Mouse (Mus musculus): ENCODE results near the gene Tmc8.

The Tmc8 gene

DNA sequence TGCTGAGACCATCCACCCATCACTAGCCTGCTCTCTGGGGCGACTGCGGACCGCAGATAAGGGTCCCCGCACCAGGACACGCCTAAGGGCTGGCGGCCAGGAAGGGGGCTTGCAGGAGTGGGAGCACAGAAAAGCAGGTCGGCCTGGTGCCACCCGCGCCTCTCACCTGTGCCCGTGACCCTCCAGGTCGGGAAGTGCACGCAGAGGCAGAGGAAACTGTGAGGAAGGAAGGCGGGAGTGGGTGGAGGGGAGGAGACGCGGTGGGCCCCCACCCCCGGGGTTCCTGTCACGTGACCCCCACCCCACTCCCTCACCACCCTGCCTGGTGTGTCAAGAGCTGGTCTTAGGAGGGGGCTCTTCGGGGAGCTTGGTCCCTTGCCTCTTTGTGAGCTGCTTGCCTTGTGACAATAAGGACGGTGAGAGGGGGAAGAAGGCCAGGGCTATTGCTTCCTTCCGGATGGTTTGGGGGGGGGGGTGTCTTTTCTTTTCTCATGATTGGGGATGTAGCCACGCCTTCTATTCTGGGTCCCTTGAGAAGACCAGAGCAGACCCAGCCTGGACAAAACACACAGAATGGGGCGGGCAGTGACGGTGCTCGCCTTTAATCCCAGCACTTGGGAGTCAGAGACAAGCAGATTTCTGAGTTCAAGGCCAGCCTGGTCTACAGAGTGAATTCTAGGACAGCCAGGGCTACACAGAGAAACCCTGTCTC lies at the start of gene Tmc8, which contains the start of gene Tmc6:
Gene Tmc8 (plus strand): TSS at position 84 of the 712 bp plus-strand sequence.
Gene Tmc6 (minus strand): TSS at position 206 of the 712 bp plus-strand sequence.
- DNase-seq (ENCODE audit: low spot score in 2 of 2) = no peak

DNA sequence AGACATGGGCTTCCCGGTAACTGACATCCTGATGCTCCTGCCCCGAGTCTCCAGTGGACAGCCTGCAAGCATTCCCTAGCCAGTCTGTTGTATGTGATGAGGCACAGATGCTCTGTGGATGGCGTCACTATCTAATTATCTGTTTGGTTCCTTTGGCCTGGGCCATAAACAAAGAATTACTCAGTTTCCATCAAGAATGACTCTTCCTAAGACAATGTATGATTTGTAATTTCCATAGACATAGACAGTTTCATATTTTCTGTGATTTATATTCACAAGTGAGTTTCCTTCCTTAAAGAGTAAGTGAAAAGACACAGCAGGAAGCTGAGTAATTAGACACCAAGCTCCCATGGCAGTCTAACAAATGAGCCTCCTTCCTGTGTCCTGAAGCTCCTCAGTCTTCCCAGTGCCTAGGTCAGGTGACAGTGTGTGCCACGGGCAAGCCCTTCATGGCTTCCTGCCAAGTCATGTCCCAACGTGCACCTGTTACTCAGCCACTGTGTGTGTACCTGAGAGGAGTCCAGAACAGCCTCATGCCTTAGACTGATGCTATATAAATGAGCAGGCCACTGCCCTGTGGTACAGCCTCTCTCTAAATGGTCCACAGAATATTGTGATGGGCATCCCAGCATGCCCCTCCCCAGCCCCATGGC lies 45.7 kb upstream of the Tmc8 start:
- DNase-seq (ENCODE audit: low spot score in 2 of 2) = peak; percentile 45 to 50

DNA sequence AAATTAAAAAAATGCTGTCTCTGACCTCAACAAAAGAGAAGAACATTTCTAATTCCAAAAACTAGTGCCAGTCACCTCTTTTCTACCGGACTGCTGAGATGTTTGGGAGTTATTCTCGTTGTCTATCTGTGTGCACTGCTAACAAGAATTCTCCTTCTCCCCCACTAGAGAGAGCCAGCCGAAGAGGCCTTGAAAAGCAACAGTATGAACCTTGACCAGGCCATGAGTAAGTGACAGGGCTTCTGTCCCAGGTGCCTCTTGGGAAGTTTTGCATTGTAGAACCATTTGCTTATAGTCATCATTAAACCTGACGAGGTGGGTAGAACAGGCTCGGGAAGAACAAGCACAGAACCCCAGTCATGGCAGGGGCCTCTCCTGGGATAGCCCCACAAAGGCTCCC lies 43.8 kb upstream of the Tmc8 start:
- DNase-seq (ENCODE audit: low spot score in 2 of 2) = no peak

DNA sequence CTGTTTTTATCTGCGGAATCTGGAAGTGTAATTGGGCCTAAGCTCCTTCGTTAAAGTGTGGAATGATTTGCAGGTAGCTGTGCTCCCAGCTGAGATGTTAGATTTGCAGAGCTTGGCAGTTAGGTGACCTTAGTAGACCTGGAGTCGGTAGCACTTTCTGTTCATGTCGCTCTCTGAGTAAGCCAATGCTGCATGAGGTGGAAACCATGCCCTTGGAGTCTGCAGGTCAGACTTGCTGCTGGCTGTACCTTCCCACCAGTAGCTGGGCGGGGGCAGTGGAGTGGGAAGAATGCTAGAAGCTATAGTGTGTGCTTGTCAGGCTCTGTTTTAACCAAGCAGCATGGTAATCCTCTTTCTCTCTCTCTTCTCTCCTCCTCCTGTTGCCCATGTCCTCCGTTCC lies 40.7 kb upstream of the Tmc8 start:
- no peak for DNase-seq (ENCODE audit: low spot score in 2 of 2)

DNA sequence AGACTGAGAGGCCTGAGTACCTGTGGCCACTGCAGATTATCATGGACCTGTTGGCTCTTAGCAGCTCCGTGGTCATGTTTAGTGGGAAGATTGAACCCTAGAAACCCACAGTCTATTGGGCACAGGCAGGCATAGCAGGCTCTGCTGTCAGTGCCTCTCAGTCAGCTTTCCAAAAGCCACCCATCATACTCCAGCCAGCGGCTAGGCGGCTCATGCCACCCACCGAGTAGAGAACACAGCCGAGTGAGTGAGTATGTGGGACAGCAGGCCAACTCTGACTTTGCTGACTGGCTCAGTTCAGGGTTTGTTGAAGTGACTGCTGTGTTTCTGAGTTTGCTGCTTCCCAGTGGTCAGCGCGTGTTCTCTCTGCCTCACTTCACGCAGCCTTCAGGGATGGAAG lies 39.6 kb upstream of the Tmc8 start:
- DNase-seq (ENCODE audit: low spot score in 2 of 2) = no peak

DNA sequence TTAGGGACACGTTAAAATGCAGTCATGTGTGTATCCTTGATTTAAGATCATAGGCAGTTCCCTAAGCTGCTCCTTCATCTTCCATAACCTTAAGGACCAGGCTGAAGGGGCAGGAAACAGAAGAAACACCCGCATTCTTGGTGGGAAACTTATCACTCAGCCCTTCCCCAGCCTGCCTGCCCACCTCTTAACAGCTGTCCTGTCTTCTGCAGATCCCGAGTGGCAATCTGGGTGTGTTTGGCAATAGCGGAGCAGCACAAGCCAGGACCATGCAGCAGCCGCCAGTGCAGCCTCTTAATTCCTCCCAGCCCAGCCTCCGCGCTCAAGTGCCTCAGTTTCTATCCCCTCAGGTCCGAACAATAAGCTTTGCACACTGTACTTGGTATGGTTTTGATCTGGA lies 39.2 kb upstream of the Tmc8 start:
- no peak for DNase-seq (ENCODE audit: low spot score in 2 of 2)

DNA sequence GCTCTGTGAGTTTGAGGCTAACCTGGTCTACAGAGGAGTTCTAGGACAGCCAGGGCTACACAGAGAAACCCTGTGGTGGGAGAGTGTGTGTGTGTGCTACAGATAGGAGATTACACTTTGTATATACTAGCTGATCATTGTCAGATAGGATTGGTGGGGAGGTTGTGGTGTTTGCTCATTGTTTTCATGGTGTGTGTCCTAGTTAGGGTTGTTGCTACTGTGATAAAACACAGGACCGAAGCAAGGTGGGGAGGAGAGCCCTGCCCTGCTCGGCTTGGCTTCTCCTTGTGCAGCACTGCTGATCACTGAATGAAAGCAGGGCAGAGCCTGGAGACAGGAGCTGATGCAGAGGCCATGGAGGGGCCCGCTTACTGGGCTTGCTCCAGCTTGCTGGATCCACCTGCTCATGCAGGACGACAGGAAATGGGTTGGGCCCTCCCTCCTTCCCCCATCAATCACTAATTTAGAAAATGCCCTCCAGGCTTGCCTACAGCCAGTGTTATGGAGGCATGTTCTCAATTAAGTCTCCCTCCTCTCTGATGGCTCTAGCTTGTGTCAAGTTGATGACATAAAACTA lies 38.3 kb upstream of the Tmc8 start:
- DNase-seq (ENCODE audit: low spot score in 2 of 2) = peak in 1 of 2 experiments; percentile 35

DNA sequence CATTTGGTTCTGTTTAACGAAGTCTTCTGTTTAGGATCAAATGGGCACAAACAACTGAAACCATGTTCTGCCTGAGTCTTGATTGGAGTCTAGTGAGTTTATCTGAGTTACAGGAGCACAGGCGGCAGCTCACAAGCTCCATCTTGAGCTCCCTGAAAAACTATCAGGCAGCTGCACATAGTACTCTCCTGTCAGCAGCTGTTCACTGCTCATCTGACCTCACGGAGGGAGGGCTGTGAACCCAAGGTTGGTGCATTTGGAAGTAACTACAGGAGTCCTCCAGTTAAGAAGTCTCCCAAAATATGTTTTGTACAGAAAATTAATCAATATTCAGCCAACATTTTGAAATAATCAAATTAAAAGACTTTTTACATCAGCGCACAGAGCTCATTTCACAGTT lies 33.2 kb upstream of the Tmc8 start:
- no peak for DNase-seq (ENCODE audit: low spot score in 2 of 2)

DNA sequence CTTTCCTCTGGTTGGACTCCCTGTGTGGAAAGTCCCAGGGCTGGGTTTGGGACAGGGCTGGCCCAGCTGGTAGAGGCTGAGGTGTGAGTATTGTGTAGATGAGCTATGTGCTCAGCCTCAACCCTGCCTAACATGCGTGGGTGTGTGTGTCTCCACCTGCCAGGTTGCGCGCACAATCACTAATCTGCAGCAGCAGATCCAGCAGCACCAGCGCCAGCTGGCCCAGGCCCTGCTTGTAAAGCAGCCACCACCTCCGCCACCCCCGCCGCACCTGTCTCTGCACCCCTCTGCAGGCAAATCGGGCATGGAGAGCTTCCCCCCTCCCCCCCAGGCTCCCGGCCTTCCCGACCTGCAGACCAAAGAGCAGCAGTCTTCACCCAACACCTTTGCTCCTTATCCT lies 32.5 kb upstream of the Tmc8 start:
- DNase-seq (ENCODE audit: low spot score in 2 of 2) = no peak

DNA sequence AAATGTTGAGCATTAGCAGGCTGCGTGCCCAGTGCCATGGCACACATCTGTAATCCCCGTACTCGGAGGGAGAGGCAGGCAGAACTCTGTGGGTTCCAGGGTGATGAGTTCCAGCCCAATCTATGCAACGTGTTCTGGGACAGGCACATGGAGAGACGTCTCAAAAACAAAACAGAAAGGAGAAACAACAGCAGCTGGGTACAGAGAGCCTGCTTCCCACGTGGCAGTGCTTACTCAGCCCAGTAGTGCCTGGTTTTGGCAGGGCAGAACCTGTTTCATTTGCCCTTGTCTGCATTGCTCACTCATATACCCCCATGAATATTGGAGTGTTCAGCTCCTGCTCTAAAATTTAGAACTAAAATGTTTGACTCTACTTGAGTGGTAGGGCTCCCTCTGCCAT lies 30.3 kb upstream of the Tmc8 start:
- DNase-seq (ENCODE audit: low spot score in 2 of 2) = no peak

DNA sequence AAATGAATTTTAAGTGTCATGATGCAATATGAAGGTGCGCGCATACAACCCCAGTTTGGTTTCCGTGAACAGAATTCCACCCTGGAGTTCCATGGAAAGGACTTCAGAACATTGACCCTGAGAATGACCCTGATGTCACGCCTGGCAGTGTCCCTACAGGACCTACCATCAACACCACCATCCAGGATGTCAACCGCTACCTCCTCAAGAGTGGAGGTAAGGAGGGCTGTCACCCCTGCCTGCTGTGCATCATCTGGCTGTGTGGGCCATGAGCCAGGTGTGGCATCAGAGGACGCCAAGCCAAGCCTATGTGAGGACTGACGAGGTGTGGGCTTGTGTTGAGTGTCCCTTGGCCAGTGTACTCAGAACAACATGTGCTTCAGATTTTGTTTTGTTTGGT lies 26.0 kb upstream of the Tmc8 start:
- no peak for DNase-seq (ENCODE audit: low spot score in 2 of 2)

DNA sequence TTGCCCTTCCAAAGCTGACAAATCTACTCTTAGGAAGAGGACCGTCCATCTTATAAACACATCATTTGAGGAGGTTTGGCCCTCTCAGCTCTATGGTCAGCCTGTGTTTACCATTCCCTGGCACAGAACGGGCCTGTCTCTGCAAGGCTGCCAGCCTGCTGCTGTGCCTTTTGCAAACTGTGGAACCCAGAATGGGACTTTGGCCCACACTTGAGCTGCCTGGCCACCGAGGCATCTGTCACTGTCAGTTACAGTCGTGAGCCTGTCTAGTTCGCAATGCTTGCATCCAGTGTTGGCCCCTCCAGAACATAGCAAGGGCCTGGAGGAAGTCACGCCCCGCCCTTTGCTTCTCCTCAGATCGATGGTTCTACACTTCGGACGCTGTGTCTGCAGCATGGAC lies 22.6 kb upstream of the Tmc8 start:
- no peak for DNase-seq (ENCODE audit: low spot score in 2 of 2)

DNA sequence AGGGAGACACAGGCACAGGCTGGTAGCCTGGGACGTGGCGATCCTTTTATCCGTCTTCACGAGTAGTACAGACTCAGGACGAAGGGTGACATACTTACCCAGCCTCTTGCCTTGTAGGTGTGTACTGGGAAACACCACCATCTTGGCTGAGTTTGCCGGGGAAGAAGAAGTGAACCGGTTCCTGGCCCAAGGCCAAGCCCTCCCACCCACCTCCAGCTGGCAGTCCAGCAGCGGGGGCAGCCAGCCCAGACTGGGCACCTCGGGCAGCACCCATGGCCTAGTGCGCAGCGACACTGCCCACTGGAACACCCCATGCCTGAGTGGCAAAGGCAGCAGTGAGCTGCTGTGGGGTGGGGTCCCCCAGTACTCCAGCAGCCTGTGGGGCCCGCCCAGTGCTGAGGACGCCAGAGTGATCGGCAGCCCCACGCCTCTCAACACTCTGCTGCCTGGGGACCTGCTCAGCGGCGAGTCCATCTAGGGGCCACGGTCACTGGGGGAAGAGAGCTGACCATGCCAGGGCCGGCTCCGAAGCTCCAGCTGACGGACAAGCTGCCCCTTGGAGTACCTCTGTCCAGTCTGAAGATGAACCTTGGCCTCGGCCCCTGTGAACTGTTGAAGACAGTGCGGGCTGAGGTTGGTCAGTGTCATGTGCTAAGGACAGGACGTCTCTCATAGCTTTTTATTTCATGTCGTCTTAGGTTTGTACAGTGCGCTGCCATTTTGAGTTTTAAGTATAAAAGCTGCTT lies 21.3 kb upstream of the Tmc8 start:
- DNase-seq (ENCODE audit: low spot score in 2 of 2) = no peak

DNA sequence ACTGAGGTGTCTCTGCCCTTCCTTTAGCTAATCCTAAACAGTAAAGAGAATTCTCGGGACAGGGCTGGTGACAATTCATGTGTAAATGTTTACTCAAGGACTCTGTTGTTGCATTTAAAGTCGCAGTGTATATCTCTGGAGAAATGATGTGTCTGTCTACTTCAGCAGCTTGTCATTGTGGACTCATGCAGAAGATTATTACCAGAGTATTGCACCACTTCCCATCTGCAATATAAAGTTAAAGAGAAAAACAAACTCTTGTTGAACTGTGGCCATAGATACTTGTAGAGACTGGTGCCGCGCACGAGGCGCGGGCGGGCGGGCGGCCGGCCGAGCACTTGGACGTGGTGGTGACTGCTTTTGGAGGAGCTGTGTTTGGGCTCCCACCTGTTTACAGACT lies 20.1 kb upstream of the Tmc8 start:
- DNase-seq (ENCODE audit: low spot score in 2 of 2) = no peak

DNA sequence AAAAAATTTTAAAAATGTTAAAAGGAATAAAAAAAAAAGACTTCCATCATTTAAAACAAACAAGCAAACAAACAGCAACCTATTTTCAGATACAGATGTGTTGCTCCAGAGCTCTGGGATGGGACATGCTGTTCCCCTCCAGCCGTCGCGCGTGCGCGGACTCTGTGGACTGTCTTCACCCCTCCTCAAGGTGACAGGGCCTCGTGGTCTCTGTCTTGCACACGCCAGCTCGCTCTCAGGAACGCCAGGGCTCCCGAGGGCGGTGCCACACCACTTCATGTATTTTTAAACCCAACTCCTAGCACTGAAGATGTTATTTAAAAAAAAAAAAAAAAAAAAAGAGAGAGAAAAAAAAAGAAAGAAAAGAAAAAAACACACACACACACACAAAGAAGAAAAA lies 19.6 kb upstream of the Tmc8 start:
- DNase-seq (ENCODE audit: low spot score in 2 of 2) = no peak

DNA sequence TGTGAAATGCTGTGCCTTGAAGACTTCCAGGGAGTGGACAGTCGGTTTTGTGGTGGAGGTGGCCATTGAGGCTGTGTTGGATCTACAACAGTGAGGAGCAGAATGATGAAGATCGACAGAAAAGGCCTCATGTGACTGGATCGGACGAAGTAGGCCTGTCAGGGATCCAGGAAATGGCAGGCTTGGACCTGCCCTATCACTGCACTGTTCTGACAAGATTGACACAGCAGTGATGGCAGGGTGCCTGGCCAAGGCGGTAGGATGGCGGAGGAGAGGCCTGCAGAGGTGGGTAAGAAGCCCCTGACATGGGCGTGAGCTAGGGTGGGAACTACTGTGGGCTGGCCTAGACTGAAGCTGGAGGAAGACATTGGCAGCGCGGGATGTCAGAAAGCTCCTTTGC lies 17.6 kb upstream of the Tmc8 start:
- DNase-seq (ENCODE audit: low spot score in 2 of 2) = peak in 1 of 2 experiments; percentile 49

DNA sequence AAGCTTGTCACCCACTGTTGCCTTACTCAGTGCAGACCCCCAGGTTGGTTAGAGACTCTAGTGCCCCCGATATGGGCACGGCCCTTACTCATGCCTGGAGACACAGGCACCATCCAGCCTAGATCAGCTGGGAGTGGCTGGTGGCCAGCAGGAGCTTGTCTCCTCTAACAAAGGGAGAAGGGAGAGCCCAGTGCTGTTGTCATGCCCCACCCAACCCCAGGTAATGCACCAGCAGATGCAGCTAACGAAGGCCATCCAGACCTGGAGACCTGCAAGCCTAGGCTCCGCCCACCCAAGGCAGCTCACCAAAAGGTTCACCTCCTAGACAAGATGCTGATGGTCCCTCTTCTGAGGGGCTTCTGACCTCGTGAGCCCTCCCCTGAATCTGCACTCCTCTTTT lies 16.5 kb upstream of the Tmc8 start:
- no peak for DNase-seq (ENCODE audit: low spot score in 2 of 2)

DNA sequence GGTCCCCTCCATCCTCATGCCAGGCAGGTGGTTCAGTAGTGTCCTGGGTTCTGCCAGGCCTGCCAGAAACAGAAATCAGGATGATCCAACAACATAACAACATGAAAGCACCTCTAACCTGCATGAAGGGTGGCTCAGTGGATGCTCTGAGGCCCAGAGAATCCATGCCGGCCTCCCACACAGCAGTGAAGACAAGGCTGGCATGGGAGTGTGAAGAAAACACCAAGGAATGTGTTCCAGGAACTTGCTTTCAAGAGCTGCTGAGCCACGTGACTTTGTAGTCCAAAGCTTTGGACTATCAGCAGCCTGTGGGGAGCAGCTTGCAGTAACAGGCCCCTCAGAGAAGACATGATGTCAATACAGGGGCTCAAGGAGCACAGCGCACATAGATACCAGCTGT lies 15.6 kb upstream of the Tmc8 start:
- no peak for DNase-seq (ENCODE audit: low spot score in 2 of 2)

DNA sequence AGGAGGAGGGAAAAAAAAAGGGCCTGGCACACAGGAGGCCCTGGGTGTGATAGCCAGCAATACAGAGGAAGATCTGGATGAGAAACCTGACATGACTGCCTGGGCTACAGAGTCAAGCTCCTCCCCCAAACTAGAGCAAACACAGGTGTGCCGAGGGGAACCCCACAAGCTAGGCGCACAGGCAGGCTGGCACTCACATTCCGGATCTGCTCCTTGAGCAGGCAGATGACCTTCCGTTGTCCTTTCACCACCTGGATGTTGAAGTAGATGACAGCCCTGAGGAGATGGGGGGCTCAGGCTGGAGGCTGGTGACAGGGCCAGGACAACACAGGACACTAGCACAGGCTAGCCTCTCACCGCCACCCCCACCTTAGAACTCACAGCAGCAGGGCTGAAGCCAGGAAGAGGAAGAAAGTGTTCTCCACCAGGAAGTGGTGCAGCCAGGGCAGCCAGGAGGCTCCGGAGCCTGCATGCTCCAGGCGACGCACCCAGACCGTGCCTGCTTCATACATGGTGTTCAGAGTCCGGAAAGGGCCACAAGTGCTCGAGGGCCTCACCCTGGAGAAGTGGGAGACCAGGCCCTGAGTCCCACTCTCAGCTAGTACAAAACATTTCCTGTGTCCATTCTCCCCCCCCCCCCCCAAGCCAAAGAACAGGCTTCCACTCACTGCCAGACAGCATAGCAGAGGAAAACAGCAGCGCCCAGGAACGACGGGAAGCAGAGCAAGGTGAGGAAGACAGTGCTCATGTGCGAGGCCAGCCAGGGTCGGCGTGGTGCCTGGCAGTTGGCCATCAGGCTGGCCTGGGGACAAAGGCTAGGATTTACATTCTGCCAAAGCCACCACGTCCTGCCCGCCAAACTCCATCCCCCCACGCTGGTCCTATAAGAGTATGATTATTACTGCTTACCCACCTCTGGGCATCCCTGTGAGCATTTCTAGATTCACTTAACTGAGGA lies 12.9 kb upstream of the Tmc8 start:
- DNase-seq (ENCODE audit: low spot score in 2 of 2) = no peak

DNA sequence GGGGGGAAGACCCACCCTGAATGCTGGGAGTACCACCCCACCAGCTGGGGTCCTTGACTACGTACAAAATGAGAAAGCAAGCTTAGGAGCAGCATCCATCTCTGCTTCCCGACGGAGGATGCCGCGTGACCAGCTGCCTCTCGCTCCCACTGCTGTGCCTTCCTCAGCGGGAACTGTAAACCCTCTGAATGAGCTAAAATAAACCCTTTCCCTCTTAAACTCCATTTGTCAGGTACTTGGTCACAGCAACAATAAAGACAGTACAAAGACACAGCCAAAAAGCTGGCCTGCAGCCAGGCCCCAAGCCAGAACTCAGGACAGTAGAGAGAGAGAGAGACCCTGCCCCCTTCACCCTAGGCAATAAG lies 12.2 kb upstream of the Tmc8 start:
- DNase-seq (ENCODE audit: low spot score in 2 of 2) = no peak

DNA sequence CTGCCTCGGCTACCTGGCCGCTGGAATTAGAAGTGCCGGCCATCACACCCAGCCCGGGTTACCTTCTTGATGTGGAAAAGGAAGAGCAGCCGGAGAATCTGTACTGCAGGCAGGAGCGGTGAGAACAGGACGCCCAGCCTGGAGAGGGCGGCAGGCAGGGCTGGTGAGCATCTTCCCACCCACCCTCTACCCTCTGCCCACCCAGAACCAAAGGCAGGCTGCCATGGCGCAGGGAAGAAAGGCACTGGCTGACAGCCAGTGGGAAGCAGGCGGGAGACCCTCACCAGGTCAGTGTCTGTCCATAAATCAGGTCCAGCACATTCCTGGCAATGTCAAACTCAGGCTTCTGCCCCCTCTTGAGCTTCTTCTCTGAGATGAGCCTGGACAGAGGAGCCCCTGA lies 11.5 kb upstream of the Tmc8 start:
- DNase-seq (ENCODE audit: low spot score in 2 of 2) = no peak

DNA sequence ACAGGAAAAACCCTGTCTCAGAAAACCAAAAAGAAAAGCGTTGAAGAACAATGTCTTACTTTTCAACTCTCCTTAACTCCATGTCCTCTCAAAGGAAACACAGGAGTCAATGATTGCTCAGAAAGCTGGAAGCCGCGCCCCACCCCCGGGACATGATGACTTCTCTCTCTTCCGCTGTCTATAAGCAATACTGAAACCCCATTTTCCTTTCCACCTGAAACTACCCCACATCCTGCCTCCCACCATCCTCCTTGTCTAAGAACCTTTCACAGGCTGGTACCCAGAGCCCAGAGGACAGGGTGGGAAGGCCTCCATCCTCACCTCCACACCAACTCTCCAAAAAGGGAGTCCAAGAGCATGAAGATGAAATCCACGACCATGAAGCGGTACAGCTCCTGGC lies 9.5 kb upstream of the Tmc8 start:
- DNase-seq (ENCODE audit: low spot score in 2 of 2) = no peak
